ENCODE assay signal across 21 mouse cellular contexts in genomic region chr5:75451081-75451480, GRCm38 (mm10).
DNase-seq lines count a peak whose midpoint lies in the region; ATAC-seq lines count a peak whose summit lies in the region.
"Had no signal": no experiment of that assay in that cellular context is flagged by ENCODE, and none has a peak within 500 bp of the region (broad histone marks: within the 10 kb centered on the region; RNA-seq: fewer than 3 reads in every experiment).

No protein-coding gene starts in this region.

- no peak overlapping the region for H3K27ac ChIP-seq in intestine, embryonic 15.5 days
- no peak overlapping the region for H3K27ac ChIP-seq in intestine, embryonic 16.5 days (ENCODE audit: low read length)
- peak overlapping the region; percentile 34 for H3K27ac ChIP-seq in liver, embryonic 16.5 days (ENCODE audit: low read length)
- H3K27ac ChIP-seq: forebrain, embryonic 12.5 days; gastrocnemius, adult 2 months; hindbrain, embryonic 14.5 days; layer of hippocampus, adult 2 months; lung, embryonic 15.5 days; macrophage; midbrain, embryonic 10.5 days had no signal

- no peaks in the 10 kb centered on the region for H3K27me3 ChIP-seq in erythroblast, embryonic 14.5 days (ENCODE audit: control insufficient read depth)
- no peaks in the 10 kb centered on the region for H3K27me3 ChIP-seq in intestine, embryonic 15.5 days (replicated peaks)
- no peaks in the 10 kb centered on the region for H3K27me3 ChIP-seq in intestine, embryonic 16.5 days (replicated peaks; ENCODE audit: control insufficient read depth, insufficient read depth, low read length)
- no peaks in the 10 kb centered on the region for H3K27me3 ChIP-seq in liver, embryonic 16.5 days (ENCODE audit: control insufficient read depth, insufficient read depth, low read depth, low read length)

- WGBS in intestine, embryonic 15.5 days = 36% methylated on average over 5 of the region's 5 CpGs
- WGBS in intestine, embryonic 16.5 days = 39% methylated on average over 5 of the region's 5 CpGs
- WGBS in liver, embryonic 16.5 days (ENCODE audit: insufficient replicate concordance) = 24% methylated on average over 5 of the region's 5 CpGs

- no peaks in the 10 kb centered on the region for H3K9me3 ChIP-seq in erythroblast, embryonic 14.5 days (ENCODE audit: control insufficient read depth, low read length)
- no peaks in the 10 kb centered on the region for H3K9me3 ChIP-seq in intestine, embryonic 15.5 days
- H3K9me3 ChIP-seq in intestine, embryonic 16.5 days (ENCODE audit: control insufficient read depth, low read length) = no peaks in the 10 kb centered on the region
- no peaks in the 10 kb centered on the region for H3K9me3 ChIP-seq in liver, embryonic 16.5 days (replicated peaks; ENCODE audit: control insufficient read depth, low read length)
- H3K9me3 ChIP-seq: forebrain, embryonic 12.5 days; heart, embryonic 12.5 days; lung, embryonic 15.5 days; midbrain, embryonic 10.5 days had no signal

- no peak overlapping the region for H3K9ac ChIP-seq in intestine, embryonic 15.5 days
- H3K9ac ChIP-seq in intestine, embryonic 16.5 days (ENCODE audit: low read depth, low read length) = no peak overlapping the region
- H3K9ac ChIP-seq in liver, embryonic 16.5 days (ENCODE audit: low read depth, low read length) = no peak overlapping the region
- H3K9ac ChIP-seq: forebrain, embryonic 12.5 days; heart, embryonic 12.5 days; hindbrain, embryonic 14.5 days; lung, embryonic 15.5 days had no signal

- ATAC-seq in erythroblast, adult 5-6 weeks (replicated peaks; ENCODE audit: low FRiP score, poor library complexity, severe bottlenecking) = no peak
- 0 out of 2 replicates have a peak, but pooled peaks have one; percentile 25 for ATAC-seq in intestine, embryonic 15.5 days
- no peak for ATAC-seq in intestine, embryonic 16.5 days
- peak; percentile 48 for ATAC-seq in liver, embryonic 16.5 days (ENCODE audit: low read depth)

- peak overlapping the region; percentile 29 for H3K4me3 ChIP-seq in erythroblast, embryonic 14.5 days (replicated peaks)
- no peak overlapping the region for H3K4me3 ChIP-seq in intestine, embryonic 15.5 days (replicated peaks)
- H3K4me3 ChIP-seq in intestine, embryonic 16.5 days (ENCODE audit: low read length) = no peak overlapping the region
- no peak overlapping the region for H3K4me3 ChIP-seq in liver, embryonic 16.5 days (ENCODE audit: low read depth, low read length)
- H3K4me3 ChIP-seq: forebrain, embryonic 12.5 days; gastrocnemius, adult 2 months; layer of hippocampus, adult 2 months; lung, embryonic 15.5 days; midbrain, embryonic 10.5 days had no signal

- no peak overlapping the region for H3K4me2 ChIP-seq in intestine, embryonic 15.5 days (replicated peaks)
- H3K4me2 ChIP-seq in intestine, embryonic 16.5 days (ENCODE audit: low read depth, low read length) = no peak overlapping the region
- H3K4me2 ChIP-seq in liver, embryonic 16.5 days (ENCODE audit: low read depth, low read length) = peak overlapping the region; percentile 1; the same call in 1 of the 2 replicates
- H3K4me2 ChIP-seq: forebrain, embryonic 12.5 days; hindbrain, embryonic 14.5 days; lung, embryonic 15.5 days had no signal

- no peaks in the 10 kb centered on the region for H3K36me3 ChIP-seq in erythroblast, embryonic 14.5 days (ENCODE audit: control insufficient read depth)
- H3K36me3 ChIP-seq in intestine, embryonic 15.5 days = no peaks in the 10 kb centered on the region
- H3K36me3 ChIP-seq in intestine, embryonic 16.5 days (ENCODE audit: control insufficient read depth, insufficient read depth, low read length) = no peaks in the 10 kb centered on the region
- H3K36me3 ChIP-seq in liver, embryonic 16.5 days (ENCODE audit: control insufficient read depth, insufficient read depth) = no peaks in the 10 kb centered on the region
- H3K36me3 ChIP-seq: forebrain, embryonic 12.5 days; heart, embryonic 12.5 days; lung, embryonic 15.5 days; midbrain, embryonic 10.5 days had no signal

- peaks cover 22% of the 10 kb centered on the region for H3K4me1 ChIP-seq in erythroblast, embryonic 14.5 days (ENCODE audit: control insufficient read depth)
- no peaks in the 10 kb centered on the region for H3K4me1 ChIP-seq in intestine, embryonic 15.5 days (replicated peaks)
- no peaks in the 10 kb centered on the region for H3K4me1 ChIP-seq in intestine, embryonic 16.5 days (ENCODE audit: control insufficient read depth, insufficient read depth, low read length)
- peaks cover 20% of the 10 kb centered on the region for H3K4me1 ChIP-seq in liver, embryonic 16.5 days (ENCODE audit: control insufficient read depth, low read depth, low read length)

- DNase-seq in c-Kit-negative CD71-positive TER-119-positive erythroid progenitor cells, embryonic 14.5 days (ENCODE audit: low read depth, low spot score) = peak; percentile 1
- DNase-seq in gastrocnemius, adult 8-10 months (ENCODE audit: low spot score in 2 of 2) = no peak
- DNase-seq in spleen, adult 18-20 months = no peak
- DNase-seq: cerebellum, adult 11 months; cerebellum, adult 9-11 months; heart, postnatal 36 days; layer of hippocampus, postnatal 36 days; right cerebral cortex, adult 18-20 months had no signal

Comparison
In these comparisons a context has a peak if more than half of its experiments do, and no peak if none do; other contexts are left out.
1. ATAC-seq: peak in intestine, embryonic 15.5 days (single experiment) and liver, embryonic 16.5 days (single experiment); none in erythroblast, adult 5-6 weeks (single experiment) and intestine, embryonic 16.5 days (single experiment).